Mouse (Mus musculus) cerebellum, adult 2 months (tissue): ENCODE measurements around the gene Cpn1.

Experiments used
- CTCF ChIP-seq: fragments of 200-500 bp; IDR thresholded peaks from 2 replicates; pipeline ENCODE4 v1.5.1; 2011; ENCODE audit warnings: low read depth, mild to moderate bottlenecking, control low read depth, low read length, moderate library complexity, borderline replicate concordance; ENCODE audit not compliant: insufficient read depth
- POLR2A ChIP-seq: fragments of 200-500 bp; IDR thresholded peaks from 2 replicates; pipeline ENCODE4 v1.6.1; 2011; ENCODE audit warnings: low read length, control low read depth, borderline replicate concordance; ENCODE audit not compliant: insufficient read depth

DNA sequence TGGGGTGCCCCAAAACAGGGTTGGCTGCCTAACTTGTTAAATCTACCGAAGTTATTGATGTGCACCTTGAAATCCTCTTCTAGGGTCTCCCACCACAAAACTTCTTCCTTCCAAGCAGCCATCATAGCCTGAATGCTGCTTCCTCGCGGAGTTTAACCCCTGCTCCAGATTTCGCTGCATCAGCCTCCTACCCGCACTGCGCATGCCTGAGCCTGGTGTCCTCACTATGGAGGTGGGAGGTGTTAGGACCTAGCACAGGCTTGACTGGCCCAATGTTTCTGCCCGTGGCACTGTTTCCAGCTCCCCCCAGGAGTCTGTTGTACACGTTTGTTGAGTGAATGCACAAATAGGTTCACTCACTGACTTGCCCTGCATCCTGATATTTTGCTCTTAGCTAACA, 4.0 kb upstream of the Cpn1 start:
- no peak for TF ChIP-seq CTCF
- no peak for TF ChIP-seq POLR2A
